Mouse (Mus musculus) frontal cortex, postnatal 36 days (tissue): ENCODE measurements around the gene Sirt4.
"Not testable (repeated sequence)": the region's sequence is repeated elsewhere in the genome, so short reads cannot be mapped to it uniquely, and the experiment has no call there.

ENCODE experiments used
- DNase-seq, 2 experiments: peaks; one replicate each; pipeline ENCODE4 v3.0.0; 2022; ENCODE audit warnings: low spot score in 2 of 2

Sirt4 gene

DNA sequence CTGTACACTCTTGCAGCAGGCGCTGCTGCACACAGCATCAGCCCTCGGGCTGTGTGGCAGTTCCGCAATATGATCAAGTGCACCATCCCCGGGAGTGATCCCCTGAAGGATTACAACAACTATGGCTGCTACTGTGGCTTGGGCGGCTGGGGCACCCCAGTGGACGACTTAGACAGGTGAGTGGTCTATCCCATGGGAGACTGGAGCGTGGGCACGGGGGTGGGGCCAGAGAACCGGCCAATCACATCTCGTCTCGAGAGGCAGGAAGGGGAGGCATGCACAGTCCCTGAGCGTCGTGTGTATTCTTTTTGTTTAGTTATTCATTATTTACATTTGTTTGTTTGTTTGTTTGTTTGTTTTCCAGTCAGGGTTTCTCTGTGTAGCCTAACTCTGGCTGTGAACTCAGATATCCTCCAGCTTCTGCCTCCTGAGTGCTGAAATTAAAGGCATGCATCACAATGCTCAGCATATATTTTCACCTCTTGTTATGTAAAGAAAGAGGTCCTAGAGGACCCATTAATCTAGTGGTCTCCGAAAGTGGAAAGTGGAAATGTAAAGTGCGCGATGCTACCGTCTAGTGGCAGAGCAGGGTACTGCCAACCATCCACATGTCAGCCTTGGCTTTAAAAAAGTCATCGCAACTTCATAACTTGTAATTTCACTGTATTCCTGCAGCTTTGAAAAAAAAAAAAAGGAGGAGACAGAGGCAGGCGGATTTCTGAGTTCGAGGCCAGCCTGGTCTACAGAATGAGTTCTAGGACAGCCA is 13.6 kb downstream of the Sirt4 start:
- DNase-seq = peak; percentile 47 to 64

DNA sequence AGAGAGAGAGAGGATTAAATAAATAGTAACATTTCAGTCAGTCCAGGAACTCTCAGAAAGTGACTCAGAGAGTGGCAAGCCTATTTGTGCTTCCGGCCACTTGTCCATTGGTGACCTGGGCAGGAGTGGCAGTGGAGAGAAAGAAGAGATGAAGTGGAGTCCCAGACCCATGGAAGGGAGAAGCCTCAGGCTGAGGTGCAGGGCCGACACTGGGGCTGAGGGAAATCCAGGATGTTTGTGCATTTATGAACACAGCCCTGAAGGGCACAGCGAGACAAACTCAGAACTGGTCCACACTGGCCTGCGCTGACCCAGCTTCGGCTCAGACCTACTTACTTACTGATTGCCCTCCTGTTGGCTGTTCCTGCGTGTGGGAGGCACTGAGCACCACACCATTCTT is 14.7 kb downstream of the Sirt4 start:
- no peak for DNase-seq

DNA sequence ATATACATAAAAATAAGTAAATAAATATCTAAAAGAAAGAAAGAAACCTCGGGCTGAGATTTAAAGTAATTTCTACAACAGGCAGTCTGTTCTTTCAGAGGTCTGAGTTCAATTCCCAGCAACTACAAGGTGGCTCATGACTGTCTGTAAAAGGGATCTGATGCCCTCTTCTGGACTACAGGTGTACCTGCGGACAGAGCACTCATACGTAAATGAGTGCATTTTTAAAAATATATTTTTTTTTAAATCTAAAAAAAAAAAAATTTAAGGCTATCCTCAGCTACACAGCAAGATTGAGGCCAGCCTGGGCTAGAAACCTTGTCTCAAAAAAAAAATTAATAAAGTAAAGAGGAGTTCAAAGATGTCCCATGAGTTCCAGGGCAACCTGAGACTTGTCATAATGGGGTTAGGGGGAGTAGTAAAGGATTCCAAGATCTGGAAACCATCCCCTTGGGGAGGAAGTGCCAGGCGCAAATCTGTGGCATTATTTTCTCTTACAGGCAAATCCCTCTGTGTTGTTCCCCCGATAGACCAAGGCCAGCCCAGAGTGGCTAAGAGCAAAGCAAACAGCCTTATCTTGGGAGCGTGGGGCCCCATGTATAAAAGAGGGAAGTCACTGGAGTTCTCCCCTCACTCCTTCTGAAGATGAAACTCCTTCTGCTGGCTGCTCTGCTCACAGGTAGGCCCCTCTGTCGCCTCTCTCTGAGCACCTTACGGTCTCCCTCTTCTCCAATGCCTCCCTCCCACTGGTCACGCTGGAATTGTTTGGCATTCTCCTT is 18.7 kb downstream of the Sirt4 start, which contains the start of gene Pla2g1b:
Gene Pla2g1b, plus strand, starts transcription at position 621 of the 779 bp plus-strand sequence.
- no peak for DNase-seq

DNA sequence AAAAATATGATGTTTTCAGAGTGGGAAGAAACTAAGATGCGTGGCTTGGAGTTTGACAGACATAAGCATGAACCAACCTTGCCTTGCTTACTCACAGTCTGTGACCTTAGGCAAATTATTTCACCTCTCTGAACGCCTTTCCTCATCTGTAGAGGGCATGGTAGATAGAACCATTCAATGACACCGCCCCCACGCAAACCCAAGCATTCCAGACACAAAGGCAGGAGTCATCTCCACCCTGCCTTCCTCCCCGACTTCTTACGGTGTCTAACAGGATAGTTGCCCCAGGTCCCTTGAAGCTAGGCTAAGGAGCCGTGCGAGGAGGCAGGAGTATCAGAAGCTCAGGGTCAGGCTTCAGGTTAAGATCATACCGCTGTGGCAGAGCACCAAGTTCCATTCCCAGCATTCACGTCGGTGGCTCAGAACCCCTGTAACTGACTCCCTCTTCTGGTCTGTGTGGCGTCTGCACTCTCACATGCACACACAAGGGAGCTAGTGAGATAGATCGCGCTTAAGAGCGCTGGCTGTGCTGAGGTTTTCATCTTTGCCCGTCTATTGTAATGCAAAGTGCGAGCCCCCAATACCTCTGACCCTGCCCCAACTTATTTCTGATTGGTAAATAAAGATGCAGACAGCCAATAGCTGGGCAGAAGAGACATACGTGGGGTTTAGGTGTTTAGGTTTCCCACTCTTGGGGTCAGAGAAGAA is 20.0 kb downstream of the Sirt4 start:
- no peak for DNase-seq

DNA sequence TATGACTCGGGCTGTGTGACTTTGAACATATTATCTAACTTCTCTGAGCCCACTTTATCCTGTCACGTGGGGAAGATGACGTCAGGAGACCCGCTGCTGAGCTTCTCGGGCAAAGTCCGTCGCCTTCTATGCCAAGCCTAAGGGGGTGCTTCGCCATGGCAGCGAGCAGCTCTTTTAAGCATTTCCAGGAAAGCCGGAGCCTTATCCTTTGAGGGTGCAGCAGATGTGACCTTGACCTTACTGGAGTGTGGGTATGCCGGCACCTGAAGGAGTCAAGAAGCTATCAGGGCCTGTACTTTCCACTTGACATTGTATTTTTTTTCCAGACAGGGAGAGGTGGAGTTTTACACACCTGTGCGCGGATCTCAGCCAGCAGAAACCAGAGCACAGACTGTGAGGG is 25.6 kb downstream of the Sirt4 start:
- no peak for DNase-seq

DNA sequence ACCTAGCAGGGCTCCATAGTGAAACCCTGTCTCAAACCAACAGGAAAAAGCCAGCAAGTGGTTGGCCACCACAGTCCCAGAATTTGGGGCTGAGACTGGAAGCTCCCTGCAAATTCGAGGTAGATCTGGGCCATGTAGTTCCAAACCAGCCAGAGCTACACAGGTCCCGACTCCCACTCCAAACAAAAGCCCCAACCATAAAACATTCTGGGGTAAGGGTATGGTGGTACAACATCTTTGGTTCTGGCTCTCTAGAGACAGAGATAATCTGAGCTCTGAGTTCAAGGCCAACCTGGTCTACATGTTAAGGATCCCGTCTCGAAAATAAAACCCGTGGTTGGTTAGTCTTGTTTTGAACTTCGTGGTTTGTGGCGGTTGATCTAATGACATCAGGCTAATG is 28.7 kb downstream of the Sirt4 start:
- no peak for DNase-seq

DNA sequence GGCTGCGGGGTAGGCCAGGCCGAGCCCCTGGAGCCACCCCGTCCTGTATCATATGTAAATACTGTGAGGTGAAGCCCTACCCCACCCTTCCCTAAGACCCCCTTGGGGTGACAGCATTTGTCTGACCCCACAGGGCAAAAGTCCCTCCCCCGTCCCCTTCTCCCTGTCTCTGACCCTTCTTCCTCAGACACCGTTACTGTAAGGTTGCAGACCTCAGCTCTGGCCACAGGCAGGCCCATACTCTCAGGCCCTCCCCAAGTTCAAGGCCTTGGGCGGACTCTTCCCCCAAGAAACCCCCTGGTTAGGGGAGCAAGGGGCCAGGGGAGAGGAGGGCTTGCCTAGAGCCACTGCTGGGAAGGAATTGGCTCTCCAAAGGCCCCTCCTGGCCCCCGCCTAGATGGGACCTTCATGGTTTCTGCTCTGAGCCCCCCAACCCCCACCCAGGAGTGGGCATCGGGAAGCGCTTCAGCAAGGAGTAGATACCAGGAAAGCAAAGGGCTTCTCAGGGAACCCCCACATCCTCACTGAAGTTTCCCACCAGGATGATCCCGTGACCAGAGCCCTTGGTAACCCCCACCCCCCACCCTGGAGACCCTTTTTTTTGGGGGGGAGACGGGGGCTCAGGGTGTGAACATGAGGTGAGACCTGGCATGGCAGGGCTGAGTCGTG is 30.0 kb downstream of the Sirt4 start:
- no peak for DNase-seq

DNA sequence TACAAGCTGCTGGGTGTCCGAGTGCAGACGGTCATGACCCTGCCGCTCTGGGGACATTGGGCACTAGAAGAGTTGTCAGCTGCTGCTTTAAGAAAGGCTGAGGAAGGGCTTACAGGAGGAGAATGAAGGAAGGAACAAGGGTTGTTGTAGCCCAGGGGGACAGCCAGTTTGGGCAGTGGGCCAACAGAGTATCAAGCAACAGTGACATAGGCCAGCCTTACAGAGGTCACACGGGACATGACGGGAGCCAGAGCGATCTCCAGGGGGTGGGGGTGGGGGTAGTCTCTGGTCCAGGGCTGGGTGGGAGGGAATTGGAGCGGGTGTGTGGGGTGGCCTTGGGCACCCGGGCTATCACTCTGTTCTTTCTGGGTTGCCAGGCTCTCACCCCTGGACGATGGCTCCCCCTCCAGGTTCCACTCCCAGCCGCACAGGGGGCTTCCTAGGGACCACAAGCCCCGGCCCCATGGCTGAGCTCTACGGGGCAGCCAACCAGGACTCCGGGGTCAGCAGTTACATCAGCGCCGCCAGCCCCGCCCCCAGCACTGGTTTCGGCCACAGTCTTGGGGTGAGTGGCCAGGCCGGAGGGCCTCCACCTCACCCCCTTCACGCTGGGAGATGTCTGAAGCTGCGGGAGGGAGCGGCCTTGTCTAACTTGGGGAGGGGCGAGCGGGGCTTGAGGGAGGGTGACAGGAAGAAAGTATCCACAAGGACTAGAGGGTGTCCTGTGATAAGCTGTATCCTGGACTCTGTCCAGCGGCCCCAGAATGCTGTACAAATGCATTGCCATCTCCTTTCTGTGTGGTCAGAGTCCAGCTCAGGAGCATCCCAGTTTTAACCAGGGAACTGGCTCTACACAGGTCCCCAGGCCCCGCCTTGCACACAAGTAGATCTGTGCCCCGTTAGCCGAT is 33.9 kb downstream of the Sirt4 start:
- no peak for DNase-seq

DNA sequence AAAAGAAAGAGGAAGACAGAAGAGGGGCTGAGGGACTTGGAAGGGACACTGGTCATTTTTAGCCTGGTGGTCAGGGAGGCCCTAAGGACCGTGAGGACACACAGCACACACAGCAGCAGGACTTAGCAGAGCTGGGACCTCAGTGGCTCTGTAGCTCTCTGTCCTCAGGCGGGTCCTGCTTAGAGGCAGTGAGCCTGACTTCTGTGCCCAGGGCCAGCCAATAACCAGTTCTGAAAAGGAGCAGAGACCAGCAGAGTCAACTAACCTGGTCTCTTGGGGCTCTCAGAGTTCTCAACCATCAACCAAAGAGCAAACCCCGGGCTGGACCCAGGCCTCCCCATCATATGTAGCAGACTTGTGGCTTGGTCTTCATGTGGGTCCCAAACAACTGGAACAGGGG is 35.3 kb downstream of the Sirt4 start:
- DNase-seq = no peak

DNA sequence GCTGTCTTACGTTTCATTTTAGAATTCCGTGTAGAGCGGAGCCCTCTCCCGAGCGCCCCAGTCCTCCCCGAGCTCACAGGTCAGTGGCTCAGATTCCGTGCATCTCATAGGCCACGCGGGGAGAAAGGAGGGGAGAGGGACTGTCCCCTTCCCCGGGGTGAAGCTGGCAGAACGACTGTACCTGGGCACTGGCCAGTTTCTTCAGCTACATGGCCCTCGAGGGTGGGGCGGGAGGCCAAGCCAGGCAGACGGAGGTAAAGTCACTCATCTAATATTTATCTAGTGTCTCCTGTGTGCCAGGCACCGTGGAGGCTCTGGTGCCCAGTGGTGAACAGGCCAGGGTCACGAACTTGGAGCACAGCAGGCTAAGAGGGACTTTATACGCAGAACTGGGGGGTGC is 37.4 kb downstream of the Sirt4 start:
- DNase-seq = no peak

DNA sequence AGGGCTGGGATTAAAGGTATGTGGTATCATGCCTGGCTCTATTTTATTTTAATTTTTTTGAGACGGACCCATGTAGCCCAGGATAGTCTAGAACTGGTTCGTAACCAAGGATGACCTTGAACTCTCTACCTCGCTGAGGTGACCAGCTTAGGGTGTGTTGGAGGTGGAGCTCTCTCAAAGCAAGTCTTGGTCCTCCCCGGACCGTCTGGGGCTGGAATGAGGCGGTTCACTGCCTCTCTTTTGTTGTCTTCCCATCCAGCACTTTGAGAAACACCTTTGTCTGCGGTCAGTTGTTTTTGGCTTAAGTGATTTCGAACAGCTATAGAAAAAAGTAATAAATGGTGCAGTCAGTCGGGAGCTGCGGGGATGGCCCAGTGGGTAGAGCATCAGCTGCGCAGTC is 40.4 kb downstream of the Sirt4 start:
- DNase-seq = no peak

DNA sequence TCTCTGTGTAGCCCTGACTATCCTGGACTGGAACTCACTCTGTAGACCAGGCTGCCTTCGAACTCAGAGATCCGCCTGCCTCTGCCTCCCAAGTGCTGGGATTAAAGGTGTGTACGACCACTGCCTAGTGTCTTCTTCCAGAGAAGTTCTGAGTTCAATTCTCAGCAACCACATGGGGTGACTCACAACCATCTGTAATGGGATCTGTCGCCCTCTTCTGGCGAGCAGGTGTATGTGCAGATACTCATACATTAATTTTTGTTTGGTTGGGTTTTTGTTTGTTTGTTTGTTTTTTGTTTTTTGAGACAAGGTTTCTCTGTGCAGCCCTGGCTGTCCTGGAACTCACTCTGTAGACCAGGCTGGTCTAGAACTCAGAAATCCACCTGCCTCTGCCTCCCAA is 41.9 kb downstream of the Sirt4 start:
- not testable (repeated sequence) for DNase-seq

DNA sequence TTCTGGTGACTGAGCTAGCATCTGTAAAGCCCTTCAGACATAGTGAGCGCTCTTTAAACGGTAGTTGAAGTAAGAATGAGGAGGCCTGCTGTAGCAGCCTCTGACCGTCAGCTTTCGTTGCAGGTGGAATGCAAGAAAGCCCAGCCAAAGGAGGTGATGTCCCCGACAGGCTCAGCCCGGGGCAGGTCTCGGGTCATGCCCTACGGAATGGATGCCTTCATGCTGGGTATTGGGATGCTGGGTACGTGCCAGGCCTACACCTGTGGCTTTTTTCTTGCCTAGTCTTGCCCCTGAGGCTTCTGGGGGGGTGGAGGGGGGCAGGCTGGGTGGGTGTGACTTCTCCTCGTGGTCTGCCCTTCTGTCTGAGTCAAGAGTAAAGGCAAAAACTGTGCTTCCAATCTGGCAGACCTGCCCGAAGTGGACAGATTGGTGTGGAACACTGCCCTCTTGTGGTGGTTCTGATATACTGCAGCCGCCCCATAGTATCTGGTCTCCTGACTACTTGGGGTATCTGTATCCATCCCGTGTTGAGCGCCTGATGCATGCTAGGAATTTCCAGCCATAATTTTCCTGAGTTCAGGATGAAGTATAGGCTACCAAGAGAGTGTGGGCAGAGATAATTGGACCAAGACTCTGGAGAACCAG is 43.2 kb downstream of the Sirt4 start:
- DNase-seq = peak; percentile 74 to 86

DNA sequence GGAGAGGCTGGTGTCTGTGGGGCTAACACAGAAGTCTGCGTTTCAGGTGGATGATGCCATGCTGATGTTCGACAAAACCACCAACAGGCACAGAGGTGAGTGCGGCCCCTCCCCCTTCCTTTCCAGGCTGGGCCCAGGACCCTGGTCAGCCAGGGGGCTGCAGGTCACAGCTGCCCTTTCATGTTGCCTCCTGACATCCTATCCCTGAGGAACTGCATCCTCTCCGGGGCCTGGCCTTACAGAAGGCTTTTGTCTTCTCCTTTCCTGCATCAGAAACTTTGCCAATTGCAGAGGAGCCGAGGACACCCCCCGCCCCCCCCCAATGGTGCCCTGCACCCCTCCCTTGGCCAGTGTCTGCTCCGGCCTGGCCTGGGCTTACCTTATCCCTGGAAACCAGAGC is 45.9 kb downstream of the Sirt4 start:
- DNase-seq = no peak

DNA sequence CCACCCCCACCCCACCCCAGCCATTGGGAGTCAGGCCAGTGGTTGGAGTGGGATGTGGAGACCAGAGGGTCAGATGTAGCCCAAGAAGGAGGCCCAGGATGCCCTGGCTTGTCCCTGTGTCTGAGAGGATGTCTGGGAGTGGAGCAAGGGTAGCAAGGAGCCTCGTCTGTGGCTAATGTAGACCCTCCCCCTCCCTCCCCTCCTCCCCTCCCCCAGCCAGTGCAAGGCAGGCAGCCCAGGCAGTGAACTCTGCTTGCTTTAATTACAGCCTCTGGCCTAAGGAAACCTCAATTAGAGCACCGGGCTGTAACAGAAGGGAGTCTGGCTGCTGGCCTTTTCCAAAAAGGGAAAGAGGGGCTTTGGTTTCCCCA is 46.6 kb downstream of the Sirt4 start:
- DNase-seq = no peak

DNA sequence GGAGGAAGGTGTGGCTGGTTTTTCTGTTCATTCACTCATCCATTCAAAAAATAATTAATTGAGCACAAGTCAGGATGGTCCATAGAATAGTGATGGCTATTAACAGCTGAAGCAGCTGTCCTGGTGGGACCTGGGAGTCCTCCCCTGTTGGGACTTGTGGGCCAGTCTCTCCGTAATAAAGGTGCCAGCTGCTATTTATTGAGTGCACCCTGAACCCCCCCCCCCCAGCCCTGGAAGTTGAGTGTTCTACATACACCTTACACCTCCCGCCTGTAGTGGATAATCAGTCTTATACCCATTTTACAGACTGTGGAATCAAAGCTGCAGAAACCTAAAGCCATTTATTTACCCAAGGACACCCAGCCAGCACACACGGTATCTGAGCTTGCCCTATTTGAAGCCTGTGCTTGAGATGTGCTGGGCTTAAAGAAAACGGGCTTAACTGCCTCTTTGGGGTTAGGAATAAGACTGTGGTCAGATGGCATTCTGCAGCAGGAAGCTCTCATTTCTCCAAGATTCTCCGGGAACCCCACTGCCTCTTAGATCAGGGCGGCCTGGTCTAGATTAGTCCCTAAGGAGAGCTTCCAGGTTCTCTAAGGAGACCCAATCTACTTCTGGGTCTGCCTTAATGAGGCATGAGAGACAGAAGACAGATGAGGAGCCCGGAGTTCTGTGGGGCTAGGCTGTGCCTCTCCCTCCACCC is 47.1 kb downstream of the Sirt4 start:
- DNase-seq = no peak

DNA sequence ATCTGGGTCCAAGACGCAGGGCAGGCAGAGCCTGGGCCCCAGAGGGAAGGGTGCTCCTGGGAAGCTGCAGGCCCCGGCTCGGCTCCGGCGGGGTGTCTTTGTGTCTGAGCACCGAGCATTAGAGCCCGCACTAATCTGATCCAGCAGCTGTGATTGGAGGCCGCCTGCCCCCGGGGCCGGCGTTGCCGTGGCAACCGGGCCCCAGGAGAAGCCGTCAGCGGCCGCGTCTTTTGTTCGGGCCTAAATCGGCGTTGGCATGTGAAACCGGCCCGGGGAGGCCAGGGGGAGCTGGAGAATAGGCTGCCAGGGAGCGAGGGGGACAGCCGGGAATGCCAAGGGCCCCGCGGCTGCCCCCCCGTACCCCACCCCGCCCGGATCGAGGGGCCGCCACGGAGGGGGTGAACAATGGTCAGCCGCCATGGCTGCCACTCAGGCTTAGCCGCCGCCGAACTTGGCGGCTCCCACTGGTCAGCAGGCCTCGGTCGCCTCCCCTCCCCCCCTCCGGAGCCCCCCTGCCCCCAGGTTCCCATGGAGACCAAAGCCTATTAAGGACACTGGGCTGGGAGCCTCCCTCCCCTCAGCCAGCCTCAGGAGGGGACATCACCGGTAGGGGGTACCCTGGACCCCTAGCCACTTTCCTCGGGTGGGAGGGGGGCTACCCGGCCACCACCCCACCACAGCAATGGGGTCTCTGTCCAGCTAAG is 48.0 kb downstream of the Sirt4 start:
- peak; percentile 82 to 93 for DNase-seq

DNA sequence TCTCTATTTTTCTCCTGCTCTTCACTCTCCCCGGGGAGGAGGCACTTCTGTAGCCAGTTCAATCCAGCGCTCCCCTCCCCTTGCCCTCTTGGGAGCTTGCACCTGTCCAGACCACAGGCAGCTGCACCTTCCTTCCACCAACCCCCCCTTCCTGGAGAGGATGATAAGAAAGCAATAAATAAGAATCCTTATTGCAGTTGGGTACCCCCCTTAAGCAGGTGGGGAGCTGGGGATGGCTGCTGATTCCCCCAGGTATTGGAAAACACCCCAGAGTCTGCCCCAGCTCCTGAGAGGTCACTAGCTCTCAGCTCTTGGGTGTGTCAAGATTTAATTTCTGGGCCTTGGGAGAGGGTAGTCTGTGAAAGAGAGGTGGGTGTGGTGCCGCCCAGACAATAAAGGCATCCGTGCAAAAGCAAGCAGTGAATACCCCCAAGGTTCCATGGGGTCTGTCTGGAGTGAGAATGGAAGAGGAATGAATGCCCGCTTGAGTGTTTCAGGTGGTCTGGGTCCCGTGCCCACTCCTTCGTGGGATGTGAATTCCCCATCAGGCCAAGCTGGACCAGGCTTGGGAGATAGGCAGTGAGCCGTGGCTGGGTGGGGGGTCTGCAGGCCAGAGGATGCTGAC is 48.7 kb downstream of the Sirt4 start:
- DNase-seq = no peak
